In the genomic region with DNA sequence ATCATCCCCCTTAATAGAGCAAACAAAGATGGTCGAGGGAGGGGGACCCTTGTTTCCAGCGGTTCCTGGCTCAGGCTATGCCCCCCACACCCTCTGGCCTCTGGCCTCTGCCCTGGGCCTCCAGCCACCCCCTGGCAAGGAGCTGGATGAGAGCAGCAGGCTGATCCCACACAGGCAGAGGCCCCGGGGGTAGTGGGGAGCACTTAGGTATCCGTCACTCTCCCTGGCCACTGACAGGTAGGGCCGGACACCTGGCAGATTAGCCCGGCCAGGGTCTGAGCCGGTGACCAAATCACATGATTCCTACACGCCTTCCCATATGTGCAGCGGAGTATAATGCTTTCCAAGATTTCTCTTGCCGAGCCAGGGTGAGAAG, we compare ENCODE assay signal across 8 mouse cellular contexts. TPM values are rescaled to one million over a fixed set of nuclear protein-coding genes. Genes with fewer than 3 reads are reported as not detected.
DNase-seq lines count a peak whose midpoint lies in the region; ATAC-seq and TF ChIP-seq lines count a peak whose summit lies in the region.

No protein-coding gene starts in this region.

- WGBS in neural tube, embryonic 11.5 days, result 49% methylated on average over 10 of the region's 10 CpGs
- WGBS in liver, embryonic 12.5 days (ENCODE audit: insufficient replicate concordance), result 57% methylated on average over 10 of the region's 10 CpGs
- 50% methylated on average over 10 of the region's 10 CpGs for WGBS in stomach, postnatal 0 days

- H3K27me3 ChIP-seq in neural tube, embryonic 11.5 days (ENCODE audit: control insufficient read depth, insufficient read depth, low read length), result peaks cover 7% of the 10 kb centered on the region; the same call in 1 of the 2 replicates
- H3K27me3 ChIP-seq in liver, embryonic 12.5 days (replicated peaks), result peaks cover 59% of the 10 kb centered on the region
- H3K27me3 ChIP-seq in stomach, postnatal 0 days (ENCODE audit: control insufficient read depth, insufficient read depth, low read length), result peaks cover 2% of the 10 kb centered on the region; the same call in 1 of the 2 replicates

- no peaks in the 10 kb centered on the region for H3K9me3 ChIP-seq in neural tube, embryonic 11.5 days (ENCODE audit: control insufficient read depth, low read length)
- no peaks in the 10 kb centered on the region for H3K9me3 ChIP-seq in liver, embryonic 12.5 days (replicated peaks)
- H3K9me3 ChIP-seq in stomach, postnatal 0 days (ENCODE audit: control insufficient read depth, low read length), result no peaks in the 10 kb centered on the region

- intact Hi-C loops in gastrocnemius, adult 2 months (cut with DNase I), result no loop called here

- ATAC-seq in neural tube, embryonic 11.5 days (ENCODE audit: insufficient read depth, low FRiP score, low TSS enrichment), result peak; percentile 22; the same call in 1 of the 2 replicates
- no peak for ATAC-seq in liver, embryonic 12.5 days
- peak; percentile 31; the same call in 1 of the 2 replicates for ATAC-seq in stomach, postnatal 0 days (ENCODE audit: low FRiP score, low TSS enrichment)
- no peak for ATAC-seq in monocyte, adult 5-6 weeks (replicated peaks; ENCODE audit: insufficient number of reproducible peaks, low FRiP score, low TSS enrichment, poor library complexity, severe bottlenecking)
- ATAC-seq in cerebellum, adult (ENCODE audit: insufficient number of reproducible peaks, low FRiP score, low TSS enrichment), result no peak

- peak; percentile 27 for DNase-seq in gastrocnemius, adult 2 months
- no peak for DNase-seq in gastrocnemius, postnatal 25 days
- DNase-seq in neural tube, embryonic 11.5 days (ENCODE audit: low spot score), result no peak
- no peak for DNase-seq in neural tube, embryonic 10.5 days (ENCODE audit: extremely low spot score, low spot score)
- no peak for DNase-seq in stomach, postnatal 0 days (ENCODE audit: low spot score)

- no peak for TF ChIP-seq CTCF in gastrocnemius, adult 2 months (IDR thresholded peaks at IDR 0.05)
- no peak for TF ChIP-seq CTCF in stomach, postnatal 0 days (IDR thresholded peaks at IDR 0.05; ENCODE audit: low read depth)

- H3K27ac ChIP-seq in gastrocnemius, adult 2 months, result peak overlapping the region; percentile 57
- no peak overlapping the region for H3K27ac ChIP-seq in neural tube, embryonic 11.5 days (ENCODE audit: low read depth, low read length)
- no peak overlapping the region for H3K27ac ChIP-seq in liver, embryonic 12.5 days
- peak overlapping the region; percentile 18; the same call in 1 of the 2 replicates for H3K27ac ChIP-seq in stomach, postnatal 0 days (replicated peaks)

- H3K9ac ChIP-seq in neural tube, embryonic 11.5 days (ENCODE audit: low read length), result peak overlapping the region; percentile 53
- no peak overlapping the region for H3K9ac ChIP-seq in liver, embryonic 12.5 days
- peak overlapping the region; percentile 50; the same call in 1 of the 2 replicates for H3K9ac ChIP-seq in stomach, postnatal 0 days (ENCODE audit: low read length)

- H3K4me1 ChIP-seq in neural tube, embryonic 11.5 days (ENCODE audit: control insufficient read depth, insufficient read depth, low read length), result peaks cover 5% of the 10 kb centered on the region
- H3K4me1 ChIP-seq in liver, embryonic 12.5 days, result peaks cover 17% of the 10 kb centered on the region
- H3K4me1 ChIP-seq in stomach, postnatal 0 days (replicated peaks; ENCODE audit: control insufficient read depth, insufficient read depth), result no peaks in the 10 kb centered on the region

- H3K4me3 ChIP-seq in gastrocnemius, adult 2 months, result peak overlapping the region; percentile 76
- peak overlapping the region; percentile 46 for H3K4me3 ChIP-seq in neural tube, embryonic 11.5 days (ENCODE audit: low read depth, low read length)
- H3K4me3 ChIP-seq in liver, embryonic 12.5 days, result peak overlapping the region; percentile 52
- peak overlapping the region; percentile 51 for H3K4me3 ChIP-seq in stomach, postnatal 0 days (ENCODE audit: low read depth, low read length)

- no peaks in the 10 kb centered on the region for H3K36me3 ChIP-seq in neural tube, embryonic 11.5 days (ENCODE audit: control insufficient read depth, insufficient read depth, low read length)
- no peaks in the 10 kb centered on the region for H3K36me3 ChIP-seq in liver, embryonic 12.5 days
- no peaks in the 10 kb centered on the region for H3K36me3 ChIP-seq in stomach, postnatal 0 days (ENCODE audit: control insufficient read depth, insufficient read depth, low read length)

- peak overlapping the region; percentile 60 for H3K4me2 ChIP-seq in neural tube, embryonic 11.5 days (ENCODE audit: low read depth)
- peak overlapping the region; percentile 77 for H3K4me2 ChIP-seq in liver, embryonic 12.5 days
- H3K4me2 ChIP-seq in stomach, postnatal 0 days (replicated peaks; ENCODE audit: low read depth), result peak overlapping the region; percentile 67

- no peak for TF ChIP-seq EP300 in stomach, postnatal 0 days (optimal IDR thresholded peaks at IDR 0.05)

RNA-seq across cellular contexts. Expression of a gene that starts 5.7 kb away (rescaled TPM):
- total RNA-seq in gastrocnemius, adult 2 months (2021), result 1 to 10 TPM; 3.0 to 4.3 TPM
- total RNA-seq in gastrocnemius, postnatal 25 days (2021), result 1 to 10 TPM; 3.9 to 4.1 TPM
- polyA plus RNA-seq in neural tube, embryonic 11.5 days (2014; fragmentation: Nextera tagmentation; extraction: Ambion mirVana), result 17.5 and 19.3 TPM in 2 replicates
- polyA plus RNA-seq in liver, embryonic 12.5 days (2016; fragmentation: Nextera tagmentation; extraction: Ambion mirVana), result 12.6 and 14.1 TPM in 2 replicates
- 18.2 and 20.3 TPM in 2 replicates for polyA plus RNA-seq in stomach, postnatal 0 days (2015; fragmentation: Nextera tagmentation; extraction: Ambion mirVana)
- 2.6 to 9.9 TPM (median 3.7 TPM) in 3 replicates for total RNA-seq in monocyte, adult 5-6 weeks (2017)

RNA-seq across cellular contexts. Expression of a gene that starts 56.2 kb away (rescaled TPM):
- total RNA-seq in gastrocnemius, adult 2 months (2021), result under 1 TPM in 1 of 2 experiments, not detected in 1; 0.25 TPM
- total RNA-seq in gastrocnemius, postnatal 25 days (2021), result under 1 TPM in 1 of 2 experiments, not detected in 1; 0.83 TPM
- polyA plus RNA-seq in neural tube, embryonic 11.5 days (2014; fragmentation: Nextera tagmentation; extraction: Ambion mirVana), result 3.0 and 4.9 TPM in 2 replicates
- polyA plus RNA-seq in liver, embryonic 12.5 days (2016; fragmentation: Nextera tagmentation; extraction: Ambion mirVana), result 0.88 and 0.91 TPM in 2 replicates
- 20.2 and 22.0 TPM in 2 replicates for polyA plus RNA-seq in stomach, postnatal 0 days (2015; fragmentation: Nextera tagmentation; extraction: Ambion mirVana)
- total RNA-seq in monocyte, adult 5-6 weeks (2017), result not detected in 3 replicates

Comparison
In these comparisons a context has a peak if more than half of its experiments do, and no peak if none do; other contexts are left out.
1. H3K27ac ChIP-seq: peak in gastrocnemius, adult 2 months (single experiment) and stomach, postnatal 0 days (single experiment); none in neural tube, embryonic 11.5 days (single experiment) and liver, embryonic 12.5 days (single experiment).
2. ATAC-seq: peak in neural tube, embryonic 11.5 days (single experiment) and stomach, postnatal 0 days (single experiment); none in liver, embryonic 12.5 days (single experiment), monocyte, adult 5-6 weeks (single experiment) and cerebellum, adult (single experiment).
3. Peak in every context shown above with its lines, with median percentiles within 50 percentile points of each other: H3K4me3 ChIP-seq and H3K4me2 ChIP-seq.